Mouse (Mus musculus) MEL (cell line): ENCODE measurements around the gene Zfp113. TPM values are rescaled to one million over a fixed set of nuclear protein-coding genes. Genes with fewer than 3 reads are reported as not detected.

Source experiments
- DNase-seq: peaks from one replicate; pipeline ENCODE4 v3.0.0; 2011; ENCODE audit warnings: low read depth, low spot score
- H3K27ac ChIP-seq: 2 replicates; pipeline ENCODE4 v1.5.1; 2012; ENCODE audit warnings: low read depth, mild to moderate bottlenecking, control low read depth, low read length, moderate library complexity; ENCODE audit not compliant: control insufficient read depth
- H3K27me3 ChIP-seq, 2 experiments: fragments of 150-350 bp in 1 of 2; sonication (generic) in 1 of 2; 2 replicates each; pipeline ENCODE4 v1.6.1; 2012; ENCODE audit warnings: low read length in 2 of 2, mild to moderate bottlenecking in 2 of 2, improper control_type of control experiment in 1 of 2, moderate library complexity in 1 of 2; ENCODE audit not compliant: insufficient read depth in 2 of 2, control insufficient read depth in 1 of 2
- H3K36me3 ChIP-seq, 2 experiments: 2 replicates each; pipeline ENCODE4 v1.6.1; 2012 to 2014; ENCODE audit warnings: low read length in 2 of 2, improper control_type of control experiment in 1 of 2, inconsistent platforms in 1 of 2, mild to moderate bottlenecking in 1 of 2; ENCODE audit not compliant: insufficient read depth in 2 of 2, control insufficient read depth in 1 of 2
- H3K4me1 ChIP-seq, 2 experiments: fragments of 150-350 bp in 1 of 2; sonication (generic) in 1 of 2; 2 replicates each; pipeline ENCODE4 v1.6.1; 2012; ENCODE audit warnings: low read length in 2 of 2, improper control_type of control experiment in 1 of 2, mild to moderate bottlenecking in 1 of 2; ENCODE audit not compliant: insufficient read depth in 2 of 2, control insufficient read depth in 1 of 2
- H3K4me3 ChIP-seq, 2 experiments: fragments of 150-350 bp in 1 of 2; sonication (generic) in 1 of 2; 2 replicates each; pipeline ENCODE4 v1.5.1; 2012; ENCODE audit warnings: low read depth in 2 of 2, low read length in 2 of 2, mild to moderate bottlenecking in 2 of 2, moderate library complexity in 2 of 2, control low read depth in 1 of 2, improper control_type of control experiment in 1 of 2; ENCODE audit not compliant: control insufficient read depth in 1 of 2, insufficient read depth in 1 of 2
- H3K79me2 ChIP-seq: 2 replicates; pipeline ENCODE4 v1.6.1; 2012; ENCODE audit warnings: mild to moderate bottlenecking, low read length, moderate library complexity; ENCODE audit not compliant: control insufficient read depth, poor library complexity, insufficient read depth
- H3K9ac ChIP-seq: 2 replicates; pipeline ENCODE4 v1.6.1; 2012; ENCODE audit warnings: low read depth, mild to moderate bottlenecking, control low read depth, low read length, moderate library complexity; ENCODE audit not compliant: control insufficient read depth, poor library complexity, severe bottlenecking
- H3K9me3 ChIP-seq: fragments of 150-350 bp; sonication (generic); replicated peaks from 2 replicates; pipeline ENCODE4 v1.6.1; 2012; ENCODE audit warnings: mild to moderate bottlenecking, low read length, improper control_type of control experiment, moderate library complexity; ENCODE audit not compliant: insufficient read depth
- CTCF ChIP-seq, 3 experiments: IDR thresholded peaks in 2 of 3; conservative IDR thresholded peaks in 1 of 3; 2 replicates each; pipeline ENCODE4 v1.5.1; 2011 to 2012; ENCODE audit warnings: low read length in 3 of 3, low read depth in 2 of 3, mild to moderate bottlenecking in 2 of 3, improper control_type of control experiment in 1 of 3, inconsistent platforms in 1 of 3, mixed read lengths in 1 of 3, moderate library complexity in 1 of 3; ENCODE audit not compliant: control insufficient read depth in 1 of 3, insufficient read depth in 1 of 3, poor library complexity in 1 of 3, severe bottlenecking in 1 of 3
- EP300 ChIP-seq, 2 experiments: IDR thresholded peaks; 2 replicates each; pipeline ENCODE4 v1.6.1; 2011; ENCODE audit warnings: improper control_type of control experiment in 2 of 2, low read length in 2 of 2, low read depth in 1 of 2, mild to moderate bottlenecking in 1 of 2
- NRF1 ChIP-seq: IDR thresholded peaks from 2 replicates; pipeline ENCODE4 v1.6.1; 2014; ENCODE audit warnings: low read depth, mild to moderate bottlenecking, inconsistent platforms, low read length, improper control_type of control experiment, moderate library complexity; ENCODE audit not compliant: poor library complexity, insufficient read depth, severe bottlenecking
- POLR2AphosphoS2 ChIP-seq: IDR thresholded peaks from 2 replicates; pipeline ENCODE4 v1.6.1; 2011; ENCODE audit warnings: low read length, improper control_type of control experiment
- SIN3A ChIP-seq: IDR thresholded peaks from 2 replicates; pipeline ENCODE4 v1.6.1; 2012; ENCODE audit warnings: low read length, improper control_type of control experiment, inconsistent platforms
- SMC3 ChIP-seq: IDR thresholded peaks from 2 replicates; pipeline ENCODE4 v1.6.1; 2011; ENCODE audit warnings: low read depth, low read length, improper control_type of control experiment
- USF1 ChIP-seq: IDR thresholded peaks from 2 replicates; pipeline ENCODE4 v1.6.1; 2014; ENCODE audit warnings: low read depth, mild to moderate bottlenecking, inconsistent platforms, low read length, improper control_type of control experiment, moderate library complexity
- USF2 ChIP-seq, 2 experiments: IDR thresholded peaks; 2 replicates each; pipeline ENCODE4 v1.6.1; 2011 to 2012; ENCODE audit warnings: improper control_type of control experiment in 2 of 2, low read length in 2 of 2, borderline replicate concordance in 1 of 2, inconsistent platforms in 1 of 2, low read depth in 1 of 2, mild to moderate bottlenecking in 1 of 2; ENCODE audit not compliant: insufficient read depth in 1 of 2
- polyA plus RNA-seq, 2 experiments: library from polyadenylated mRNA; stranded (reverse) in 1 of 2; unstranded in 1 of 2; fragments of >175 nt in 1 of 2; fragments of >200 nt in 1 of 2; gene quantifications; 2 replicates each; pipeline versions ENCODE4 v1.2.1 to v1.2.4; 2012; ENCODE audit warnings: low replicate concordance in 2 of 2, low read depth in 1 of 2; ENCODE audit not compliant: insufficient read length in 2 of 2, insufficient read depth in 1 of 2, missing spikeins in 1 of 2
- total RNA-seq: library from RNA; depleted of rRNA; stranded (reverse); fragments of 300-350 nt; gene quantifications from 2 replicates; pipeline ENCODE4 v1.2.3, GENCODE M21; 2012; rRNA removed

Zfp113 gene
- total and polyA plus RNA-seq, 3 experiments, result 6.8 to 6.9 TPM; not detected in 1

DNA sequence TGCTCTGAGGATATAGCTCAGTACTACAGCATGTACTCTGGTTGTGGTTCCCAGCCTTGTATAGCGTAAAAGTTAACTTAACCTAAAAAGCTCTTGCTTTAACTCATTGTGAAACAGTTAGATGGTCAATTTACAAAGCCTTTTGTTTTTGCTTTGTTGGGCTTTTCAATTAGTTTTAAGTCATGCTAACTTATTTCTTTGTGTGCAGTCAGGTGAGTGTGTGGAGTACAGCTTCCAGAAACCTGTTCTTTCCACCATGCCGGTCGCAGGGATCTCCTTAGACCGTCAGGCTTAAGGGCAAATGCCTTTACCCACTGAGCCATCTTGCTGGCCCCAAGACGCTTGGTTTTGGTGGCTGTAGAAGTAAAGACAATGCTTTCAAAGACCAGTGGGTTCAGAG lies 64.8 kb downstream of the Zfp113 start:
- DNase-seq, result no peak
- no peak overlapping the region for H3K27ac ChIP-seq
- H3K27me3 ChIP-seq, result no peaks in the 10 kb centered on the region
- H3K4me3 ChIP-seq, result no peak overlapping the region
- peaks cover 35% of the 10 kb centered on the region for H3K79me2 ChIP-seq
- peaks cover 0 to 4% of the 10 kb centered on the region in 2 experiments; a peak in 2 of 4 replicates for H3K4me1 ChIP-seq
- H3K9ac ChIP-seq, result no peak overlapping the region
- no peaks in the 10 kb centered on the region for H3K9me3 ChIP-seq
- TF ChIP-seq USF2 (IDR thresholded peaks at IDR 0.05; ENCODE audit: borderline replicate concordance in 1 of 2, insufficient read depth in 1 of 2, low read depth in 1 of 2, low read length in 2 of 2) (no peak), NRF1 (no peak), SIN3A (no peak), POLR2AphosphoS2 (no peak)
- TF ChIP-seq, all 39 proteins: peak for 0
- peaks cover 12 to 16% of the 10 kb centered on the region in 2 experiments for H3K36me3 ChIP-seq

GRCm38 (mm10) chr5:138090271-138090670 lies 65.3 kb downstream of the Zfp113 start:
- no peak overlapping the region for H3K4me3 ChIP-seq
- no peak for TF ChIP-seq NRF1
- no peak for TF ChIP-seq EP300 (IDR thresholded peaks at IDR 0.05; ENCODE audit: low read depth in 1 of 2, low read length in 2 of 2)
- TF ChIP-seq USF1, result no peak
- peak; percentile 21; the same call in 1 of the 2 replicates for TF ChIP-seq SMC3
- TF ChIP-seq CTCF (IDR thresholded peaks at IDR 0.05 in 2 of 3, conservative IDR thresholded peaks at IDR 0.05 in 1 of 3; ENCODE audit: control insufficient read depth in 1 of 3, insufficient read depth in 1 of 3, low read depth in 2 of 3, low read length in 3 of 3, poor library complexity in 1 of 3, severe bottlenecking in 1 of 3), result peak in 2 of 3 experiments; percentile 30 to 50; a peak in 4 of 6 replicates
- peaks cover 0 to 4% of the 10 kb centered on the region in 2 experiments; a peak in 2 of 4 replicates for H3K4me1 ChIP-seq
- peaks cover 10 to 16% of the 10 kb centered on the region in 2 experiments for H3K36me3 ChIP-seq
- H3K27ac ChIP-seq, result no peak overlapping the region
- no peaks in the 10 kb centered on the region for H3K27me3 ChIP-seq
- no peak overlapping the region for H3K9ac ChIP-seq
- H3K79me2 ChIP-seq, result peaks cover 40% of the 10 kb centered on the region
- DNase-seq, result peak; percentile 37
- H3K9me3 ChIP-seq, result no peaks in the 10 kb centered on the region

Other genes starting within 250 kb of the Zfp113 start
- gene Cyp3a13, start 234.1 kb downstream of the Zfp113 start, total RNA-seq, result not detected in 2 replicates
- gene Cyp3a13, start 234.1 kb downstream of the Zfp113 start, polyA plus RNA-seq, result not detected
- not detected in 2 replicates for gene Gjc3, start 192.6 kb downstream of the Zfp113 start, total RNA-seq
- not detected for gene Gjc3, start 192.6 kb downstream of the Zfp113 start, polyA plus RNA-seq
- not detected in 2 replicates for gene Azgp1, start 174.2 kb downstream of the Zfp113 start, total RNA-seq
- gene Azgp1, start 174.2 kb downstream of the Zfp113 start, polyA plus RNA-seq, result not detected
- gene Smok3a, start 134.5 kb downstream of the Zfp113 start, total RNA-seq, result not detected in 2 replicates
- not detected for gene Smok3a, start 134.5 kb downstream of the Zfp113 start, polyA plus RNA-seq
- gene Smok3b, start 134.3 kb downstream of the Zfp113 start, total RNA-seq, result not detected in 2 replicates
- not detected for gene Smok3b, start 134.3 kb downstream of the Zfp113 start, polyA plus RNA-seq
- not detected in 2 replicates for gene Smok3c, start 102.5 kb downstream of the Zfp113 start, total RNA-seq
- gene Smok3c, start 102.5 kb downstream of the Zfp113 start, polyA plus RNA-seq, result not detected
- gene Zkscan1, start 70.7 kb downstream of the Zfp113 start, total RNA-seq, result 11.5 and 13.4 TPM in 2 replicates
- gene Zkscan1, start 70.7 kb downstream of the Zfp113 start, polyA plus RNA-seq, result 10 to 100 TPM; 10.6 to 51.7 TPM
- gene Zscan21, start 38.8 kb downstream of the Zfp113 start, total RNA-seq, result 7.6 and 9.0 TPM in 2 replicates
- gene Zscan21, start 38.8 kb downstream of the Zfp113 start, polyA plus RNA-seq, result 10 to 100 TPM in 1 of 2 experiments, not detected in 1; 10.5 TPM
- 52.6 and 63.7 TPM in 2 replicates for gene Cops6, start 5.3 kb upstream of the Zfp113 start, total RNA-seq
- gene Cops6, start 5.3 kb upstream of the Zfp113 start, polyA plus RNA-seq, result 100 to 1,000 TPM in 1 of 2 experiments, not detected in 1; 152 TPM
- gene Ap4m1, start 16.3 kb upstream of the Zfp113 start, total RNA-seq, result 19.1 and 22.2 TPM in 2 replicates
- 10 to 100 TPM in 1 of 2 experiments, not detected in 1; 38.5 TPM for gene Ap4m1, start 16.3 kb upstream of the Zfp113 start, polyA plus RNA-seq
- 202 TPM in 2 replicates for gene Mcm7, start 16.7 kb upstream of the Zfp113 start, total RNA-seq
- gene Mcm7, start 16.7 kb upstream of the Zfp113 start, polyA plus RNA-seq, result 100 to 1,000 TPM; 255 to 565 TPM
- gene Taf6, start 31.7 kb upstream of the Zfp113 start, total RNA-seq, result 52.6 and 59.6 TPM in 2 replicates
- gene Taf6, start 31.7 kb upstream of the Zfp113 start, polyA plus RNA-seq, result 10 to 100 TPM in 1 of 2 experiments, not detected in 1; 94.7 TPM
- 7.8 TPM in 2 replicates for gene Cnpy4, start 31.7 kb upstream of the Zfp113 start, total RNA-seq
- gene Cnpy4, start 31.7 kb upstream of the Zfp113 start, polyA plus RNA-seq, result 10 to 100 TPM in 1 of 2 experiments, not detected in 1; 12.1 TPM
- gene Mblac1, start 38.6 kb upstream of the Zfp113 start, total RNA-seq, result 5.0 and 5.2 TPM in 2 replicates
- 1 to 10 TPM in 1 of 2 experiments, not detected in 1; 5.7 TPM for gene Mblac1, start 38.6 kb upstream of the Zfp113 start, polyA plus RNA-seq
- not detected in 2 replicates for gene Nxpe5, start 70.2 kb upstream of the Zfp113 start, total RNA-seq
- gene Nxpe5, start 70.2 kb upstream of the Zfp113 start, polyA plus RNA-seq, result not detected
- 45.7 and 51.5 TPM in 2 replicates for gene Lamtor4, start 99.7 kb upstream of the Zfp113 start, total RNA-seq
- 10 to 100 TPM in 1 of 2 experiments, not detected in 1; 59.0 TPM for gene Lamtor4, start 99.7 kb upstream of the Zfp113 start, polyA plus RNA-seq
- 27.8 and 35.6 TPM in 2 replicates for gene BC037034, start 108.3 kb upstream of the Zfp113 start, total RNA-seq
- gene BC037034, start 108.3 kb upstream of the Zfp113 start, polyA plus RNA-seq, result 10 to 100 TPM in 1 of 2 experiments, not detected in 1; 59.1 TPM
- gene Gal3st4, start 117.1 kb upstream of the Zfp113 start, total RNA-seq, result 0.15 and 0.16 TPM in 2 replicates
- gene Gal3st4, start 117.1 kb upstream of the Zfp113 start, polyA plus RNA-seq, result under 1 TPM in 1 of 2 experiments, not detected in 1; 0.17 TPM
- not detected in 2 replicates for gene Gm43720, start 124.2 kb upstream of the Zfp113 start, total RNA-seq
- not detected for gene Gm43720, start 124.2 kb upstream of the Zfp113 start, polyA plus RNA-seq
- gene Gpc2, start 124.3 kb upstream of the Zfp113 start, total RNA-seq, result 0.04 TPM in 1 of 2 replicates, not detected in the other
- gene Gpc2, start 124.3 kb upstream of the Zfp113 start, polyA plus RNA-seq, result not detected
- not detected in 2 replicates for gene Stag3, start 124.5 kb upstream of the Zfp113 start, total RNA-seq
- gene Stag3, start 124.5 kb upstream of the Zfp113 start, polyA plus RNA-seq, result under 1 TPM in 1 of 2 experiments, not detected in 1; 0.07 TPM
- gene Pvrig, start 186.2 kb upstream of the Zfp113 start, total RNA-seq, result not detected in 2 replicates
- not detected for gene Pvrig, start 186.2 kb upstream of the Zfp113 start, polyA plus RNA-seq